Mouse (Mus musculus) telencephalon, adult 2 months (tissue): ENCODE measurements at regions not wholly inside any gene's neighbourhood (a gene's known extent, or its start where the extent isn't known, plus 50 kb on each side); places are given as distances from the start of the nearest gene placed in this dataset.

Experiments
- DNase-seq: peaks from one replicate; pipeline ENCODE4 v3.0.0-alpha.2; 2011; ENCODE audit warnings: low read depth, low spot score

- DNase-seq, result no peak
Observed at GRCm38 (mm10) chr9:30522595-30523350, 95.9 kb downstream of the Snx19 start.

GRCm38 (mm10) chr9:30521556-30522240, 94.8 kb downstream of the Snx19 start:
- no peak for DNase-seq

- DNase-seq, result peak; percentile 92
Observed at GRCm38 (mm10) chr9:30520853-30521439, 94.0 kb downstream of the Snx19 start.

GRCm38 (mm10) chr9:30520116-30520515, 93.2 kb downstream of the Snx19 start:
- DNase-seq, result no peak

GRCm38 (mm10) chr9:30519231-30519630, 92.3 kb downstream of the Snx19 start:
- no peak for DNase-seq
